Mouse (Mus musculus) stomach, embryonic 15.5 days (tissue): ENCODE data around the gene Ranbp9. TPM values are rescaled to one million over a fixed set of nuclear protein-coding genes. Genes with fewer than 3 reads are reported as not detected.

Experiments
- ATAC-seq: fragments of 200-750 bp; cut with Nextera tagmentation; 2 replicates; pipeline ENCODE4 v1.8.0; 2017; ENCODE audit warnings: low read depth, moderate number of reproducible peaks, moderate TSS enrichment; ENCODE audit not compliant: insufficient read depth, low FRiP score
- H3K27ac ChIP-seq: fragments of 300-500 bp; sonication (generic); 2 replicates; pipeline ENCODE4 v1.5.1; 2015; ENCODE audit warnings: mild to moderate bottlenecking, inconsistent platforms
- H3K27me3 ChIP-seq: fragments of 300-500 bp; sonication (generic); replicated peaks from 2 replicates; pipeline ENCODE4 v1.6.1; 2015; ENCODE audit warnings: inconsistent platforms
- H3K36me3 ChIP-seq: fragments of 300-500 bp; sonication (generic); 2 replicates; pipeline ENCODE4 v1.6.1; 2015; ENCODE audit warnings: inconsistent platforms
- H3K4me1 ChIP-seq: fragments of 300-500 bp; sonication (generic); 2 replicates; pipeline ENCODE4 v1.6.1; 2015; ENCODE audit warnings: inconsistent platforms
- H3K4me2 ChIP-seq: fragments of 300-500 bp; sonication (generic); 2 replicates; pipeline ENCODE4 v1.6.1; 2015; ENCODE audit warnings: mild to moderate bottlenecking, inconsistent platforms
- H3K4me3 ChIP-seq: fragments of 300-500 bp; sonication (generic); replicated peaks from 2 replicates; pipeline ENCODE4 v1.5.1; 2015; ENCODE audit warnings: inconsistent platforms
- H3K9ac ChIP-seq: fragments of 300-500 bp; sonication (generic); 2 replicates; pipeline ENCODE4 v1.6.1; 2015; ENCODE audit warnings: inconsistent platforms
- H3K9me3 ChIP-seq: fragments of 300-500 bp; sonication (generic); 2 replicates; pipeline ENCODE4 v1.6.1; 2016; ENCODE audit warnings: inconsistent platforms
- WGBS: fragments of 180-500 bp; shearing (Covaris S2); methylation state at CpG from one replicate; pipeline ENCODE4 v1.1.7; 2015; 5-methylcytosine and 5-hydroxymethylcytosine counted together
- polyA plus RNA-seq: library from polyadenylated mRNA; unstranded; fragments of >200 nt; fragmentation: Nextera tagmentation; extraction: Ambion mirVana; gene quantifications from 2 replicates; pipeline ENCODE4 v1.2.1, GENCODE M21; 2015

The Ranbp9 gene
- polyA plus RNA-seq, 1 experiment from 2014 or later = 9.6 TPM

DNA sequence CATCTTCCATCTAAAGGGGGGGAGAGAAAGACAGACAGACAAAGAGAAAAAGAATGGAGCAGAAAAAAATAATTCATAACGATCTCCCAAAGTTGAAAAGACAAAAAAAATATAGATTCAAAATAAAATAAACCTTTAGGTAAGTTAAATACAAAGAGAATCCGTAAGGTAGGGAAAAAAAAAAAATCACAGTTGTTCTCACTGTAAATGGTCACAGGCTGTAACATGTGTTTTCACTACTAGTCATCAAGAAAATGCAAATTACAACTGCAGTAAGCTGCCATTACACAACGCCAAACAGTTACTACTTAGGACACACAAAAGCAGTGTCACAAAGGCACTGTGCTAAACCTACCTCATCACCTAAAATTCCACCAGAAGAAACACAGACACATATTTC is 36.4 kb downstream of the Ranbp9 start:
- Histone ChIP-seq H3K9me3 (no peaks in the 10 kb centered on the region), H3K4me1 (0 out of 2 replicates have a peak, but pooled peaks cover 7% of the 10 kb centered on the region), H3K9ac (no peak overlapping the region), H3K4me2 (no peak overlapping the region), H3K27ac (no peak overlapping the region), H3K4me3 (no peak overlapping the region), H3K36me3 (no peaks in the 10 kb centered on the region), H3K27me3 (no peaks in the 10 kb centered on the region)
- 89% methylated on average over 3 of the region's 3 CpGs for WGBS
- no peak for ATAC-seq

- H3K4me2 ChIP-seq = no peak overlapping the region
- ATAC-seq = no peak
- 93% methylated on average over 4 of the region's 4 CpGs for WGBS
- no peak overlapping the region for H3K4me3 ChIP-seq
- H3K4me1 ChIP-seq = 0 out of 2 replicates have a peak, but pooled peaks cover 7% of the 10 kb centered on the region
- no peak overlapping the region for H3K27ac ChIP-seq
- H3K9ac ChIP-seq = no peak overlapping the region
- no peaks in the 10 kb centered on the region for H3K9me3 ChIP-seq
- H3K27me3 ChIP-seq = no peaks in the 10 kb centered on the region
- H3K36me3 ChIP-seq = no peaks in the 10 kb centered on the region
These were observed 37.4 kb downstream of the Ranbp9 start for GRCm38 (mm10) chr13:43443706-43444105.

DNA sequence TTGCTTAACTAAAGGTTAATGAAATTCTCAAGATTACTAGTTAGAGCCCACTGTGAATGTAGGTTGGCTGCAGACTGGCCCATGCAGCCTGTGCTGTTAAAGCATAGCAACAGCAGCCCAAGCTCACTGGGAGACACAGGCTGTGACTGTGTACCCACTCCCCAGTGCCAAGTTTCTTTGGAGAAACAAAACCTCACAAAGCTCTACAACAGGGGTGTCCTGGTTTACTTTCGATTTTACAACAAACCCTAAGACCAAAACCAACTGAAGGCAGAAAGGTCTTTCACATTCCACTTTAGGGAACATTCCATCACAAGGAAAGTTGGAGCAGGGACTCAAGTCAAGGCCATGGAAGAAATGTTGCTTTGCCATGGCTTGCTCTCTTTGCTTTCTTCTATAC is 38.5 kb downstream of the Ranbp9 start:
- no peak overlapping the region for H3K9ac ChIP-seq
- no peak overlapping the region for H3K27ac ChIP-seq
- 82% methylated on average over 1 of the region's 1 CpGs for WGBS
- no peak overlapping the region for H3K4me2 ChIP-seq
- H3K36me3 ChIP-seq = no peaks in the 10 kb centered on the region
- H3K9me3 ChIP-seq = no peaks in the 10 kb centered on the region
- H3K4me1 ChIP-seq = 0 out of 2 replicates have a peak, but pooled peaks cover 7% of the 10 kb centered on the region
- H3K27me3 ChIP-seq = no peaks in the 10 kb centered on the region
- ATAC-seq = no peak
- no peak overlapping the region for H3K4me3 ChIP-seq

DNA sequence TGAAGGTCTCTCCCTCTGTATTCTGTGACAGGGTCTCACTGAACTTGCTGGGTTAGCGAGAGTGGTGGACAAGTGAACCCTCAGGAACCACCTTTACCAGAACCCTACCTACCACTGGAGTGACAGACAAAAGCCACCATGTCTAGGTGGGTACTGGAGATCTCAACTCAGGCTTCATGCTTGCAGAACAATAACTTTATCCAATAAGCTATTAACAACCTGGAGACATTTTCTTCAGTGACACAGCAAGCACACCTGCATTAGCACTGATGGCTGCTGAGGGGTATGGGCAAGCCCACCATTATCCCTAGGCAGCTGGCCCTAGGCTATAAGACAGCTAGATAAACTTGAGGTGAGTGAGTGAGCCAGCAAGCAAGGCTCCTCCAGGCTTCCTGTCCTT is 40.7 kb downstream of the Ranbp9 start:
- Histone ChIP-seq H3K36me3 (no peaks in the 10 kb centered on the region), H3K27me3 (no peaks in the 10 kb centered on the region), H3K9me3 (no peaks in the 10 kb centered on the region), H3K4me2 (no peak overlapping the region), H3K4me3 (no peak overlapping the region), H3K9ac (no peak overlapping the region), H3K4me1 (0 out of 2 replicates have a peak, but pooled peaks cover 7% of the 10 kb centered on the region), H3K27ac (no peak overlapping the region)
- 77% methylated on average over 1 of the region's 1 CpGs for WGBS
- ATAC-seq = no peak

DNA sequence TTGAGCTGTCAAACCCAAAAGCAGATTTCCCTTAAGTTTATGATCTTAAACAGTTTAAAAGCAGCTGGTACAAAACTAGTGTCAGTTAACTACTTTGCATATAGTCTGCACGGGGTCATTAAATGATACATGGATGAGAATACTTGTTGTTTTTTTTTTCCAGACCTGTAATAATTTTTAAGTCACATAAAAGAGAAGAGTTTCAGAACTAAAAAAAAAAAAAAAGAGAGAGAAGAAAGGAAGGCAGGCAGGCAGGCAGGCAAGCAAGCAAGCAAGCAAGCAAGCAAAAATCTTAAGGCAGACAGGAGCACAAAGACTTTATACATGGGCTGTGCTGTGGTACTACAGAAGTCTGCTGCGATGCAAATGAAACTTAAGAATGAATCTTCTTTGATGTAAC is 47.7 kb downstream of the Ranbp9 start:
- H3K27me3 ChIP-seq = no peaks in the 10 kb centered on the region
- no peaks in the 10 kb centered on the region for H3K9me3 ChIP-seq
- peaks cover 7% of the 10 kb centered on the region; the same call in 1 of the 2 replicates for H3K36me3 ChIP-seq
- H3K4me3 ChIP-seq = no peak overlapping the region
- H3K4me1 ChIP-seq = no peaks in the 10 kb centered on the region
- no peak overlapping the region for H3K9ac ChIP-seq
- no peak overlapping the region for H3K27ac ChIP-seq
- ATAC-seq = no peak
- WGBS = 78% methylated on average over 2 of the region's 2 CpGs
- no peak overlapping the region for H3K4me2 ChIP-seq

DNA sequence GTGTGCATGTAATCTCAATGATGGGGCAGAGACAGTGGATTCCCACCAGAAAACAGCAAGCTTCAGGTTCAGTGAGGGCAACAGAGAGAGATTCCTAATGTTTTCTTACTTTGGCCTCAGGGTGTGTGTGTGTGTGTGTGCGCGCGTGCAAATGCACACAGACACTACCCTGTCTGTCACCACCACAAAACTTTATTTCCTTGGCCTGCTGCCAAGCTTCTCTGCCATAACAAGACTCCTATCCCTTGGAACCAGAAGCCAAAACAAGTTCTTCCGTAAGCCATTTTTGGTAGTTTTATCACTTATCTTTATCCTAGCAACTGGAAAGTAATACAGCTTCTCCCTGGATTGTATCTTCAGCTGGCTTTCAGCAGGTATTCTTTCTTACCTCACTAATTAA is 52.6 kb downstream of the Ranbp9 start:
- no peak for ATAC-seq
- WGBS = 93% methylated on average over 4 of the region's 4 CpGs
- Histone ChIP-seq H3K4me3 (no peak overlapping the region), H3K9me3 (no peaks in the 10 kb centered on the region), H3K27ac (no peak overlapping the region), H3K9ac (no peak overlapping the region), H3K27me3 (no peaks in the 10 kb centered on the region), H3K4me1 (no peaks in the 10 kb centered on the region), H3K4me2 (no peak overlapping the region), H3K36me3 (peaks cover 12% of the 10 kb centered on the region; the same call in 1 of the 2 replicates)

- Histone ChIP-seq H3K4me3 (no peak overlapping the region), H3K36me3 (peaks cover 30% of the 10 kb centered on the region), H3K9me3 (no peaks in the 10 kb centered on the region), H3K27ac (no peak overlapping the region), H3K27me3 (no peaks in the 10 kb centered on the region), H3K4me2 (no peak overlapping the region), H3K9ac (no peak overlapping the region), H3K4me1 (no peaks in the 10 kb centered on the region)
- WGBS = 92% methylated on average over 1 of the region's 1 CpGs
- no peak for ATAC-seq
These were observed 65.8 kb downstream of the Ranbp9 start for GRCm38 (mm10) chr13:43415249-43415648.

DNA sequence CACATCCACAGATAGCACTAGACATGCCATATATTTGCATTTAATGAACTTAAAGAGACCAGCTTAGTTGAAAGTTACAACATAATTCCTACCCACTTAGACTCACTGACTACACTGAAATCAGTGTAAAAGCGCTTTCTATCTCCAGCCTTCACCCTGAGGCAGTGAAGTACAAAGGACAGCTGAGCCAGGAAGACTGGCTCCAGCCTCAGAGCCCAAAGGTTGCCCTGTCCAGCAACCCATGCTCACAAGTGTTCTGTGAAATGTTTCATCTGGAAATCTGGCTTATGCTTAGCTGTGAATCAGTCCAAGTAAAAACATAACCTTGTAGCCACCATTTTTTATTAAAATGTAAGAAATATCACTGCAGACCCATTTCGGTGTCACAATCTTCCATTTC is 67.5 kb downstream of the Ranbp9 start:
- WGBS = 96% methylated on average over 2 of the region's 2 CpGs
- no peak for ATAC-seq
- H3K4me2 ChIP-seq = no peak overlapping the region
- H3K4me3 ChIP-seq = no peak overlapping the region
- H3K27ac ChIP-seq = no peak overlapping the region
- H3K9me3 ChIP-seq = no peaks in the 10 kb centered on the region
- H3K9ac ChIP-seq = no peak overlapping the region
- no peaks in the 10 kb centered on the region for H3K27me3 ChIP-seq
- H3K36me3 ChIP-seq = peaks cover 24% of the 10 kb centered on the region
- H3K4me1 ChIP-seq = no peaks in the 10 kb centered on the region

DNA sequence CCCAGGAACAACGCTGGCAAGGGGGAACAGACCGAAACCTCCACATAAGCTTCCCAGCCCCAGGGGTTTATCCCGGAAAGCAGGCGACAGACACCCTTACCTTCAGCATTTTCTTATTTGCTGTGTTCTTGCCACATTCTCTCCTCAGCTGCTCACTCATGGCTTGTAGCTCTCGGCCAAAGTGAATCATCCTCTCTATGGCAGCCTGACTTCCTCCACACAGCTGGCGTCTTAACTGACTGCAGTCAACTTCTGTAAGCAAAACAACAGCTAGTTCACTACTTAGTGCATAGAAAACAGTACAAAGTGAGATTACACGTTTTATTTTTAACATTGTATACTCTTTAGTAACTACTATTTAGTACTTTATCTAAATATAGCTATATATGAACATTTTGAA is 68.8 kb downstream of the Ranbp9 start:
- H3K4me1 ChIP-seq = no peaks in the 10 kb centered on the region

DNA sequence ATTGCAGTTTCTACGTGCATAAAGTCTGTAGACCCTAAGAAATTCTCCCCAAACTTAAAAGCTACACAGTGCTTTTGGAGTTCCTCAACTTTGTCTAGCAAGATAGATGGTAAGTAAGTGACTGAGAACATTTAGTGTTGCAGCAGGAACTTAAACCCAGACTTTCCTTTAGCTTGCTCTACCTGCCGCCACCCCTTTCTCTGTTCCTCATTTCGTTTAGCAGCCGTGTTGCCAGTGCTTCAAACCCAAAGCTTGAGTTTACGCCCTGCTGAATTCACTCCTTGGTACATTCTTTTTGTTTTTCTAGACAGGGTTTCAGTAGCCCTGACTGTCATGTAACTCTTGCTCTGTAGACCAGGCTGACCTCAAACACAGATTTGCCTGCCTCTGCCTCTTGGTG is 81.5 kb downstream of the Ranbp9 start:
- Histone ChIP-seq H3K36me3 (peaks cover 6% of the 10 kb centered on the region; the same call in 1 of the 2 replicates), H3K27me3 (no peaks in the 10 kb centered on the region), H3K4me2 (peak overlapping the region; percentile 71), H3K4me3 (peak overlapping the region; percentile 82; the same call in 1 of the 2 replicates), H3K27ac (no peak overlapping the region), H3K9ac (no peak overlapping the region), H3K9me3 (no peaks in the 10 kb centered on the region), H3K4me1 (no peaks in the 10 kb centered on the region)
- 85% methylated on average over 5 of the region's 5 CpGs for WGBS
- no peak for ATAC-seq

More for the DNA sequence above, 68.8 kb downstream of the Ranbp9 start:
- Histone ChIP-seq H3K9ac (no peak overlapping the region), H3K27ac (no peak overlapping the region), H3K4me2 (no peak overlapping the region), H3K36me3 (peaks cover 24% of the 10 kb centered on the region), H3K4me3 (no peak overlapping the region), H3K27me3 (no peaks in the 10 kb centered on the region), H3K9me3 (no peaks in the 10 kb centered on the region)
- 88% methylated on average over 7 of the region's 7 CpGs for WGBS
- no peak for ATAC-seq

DNA sequence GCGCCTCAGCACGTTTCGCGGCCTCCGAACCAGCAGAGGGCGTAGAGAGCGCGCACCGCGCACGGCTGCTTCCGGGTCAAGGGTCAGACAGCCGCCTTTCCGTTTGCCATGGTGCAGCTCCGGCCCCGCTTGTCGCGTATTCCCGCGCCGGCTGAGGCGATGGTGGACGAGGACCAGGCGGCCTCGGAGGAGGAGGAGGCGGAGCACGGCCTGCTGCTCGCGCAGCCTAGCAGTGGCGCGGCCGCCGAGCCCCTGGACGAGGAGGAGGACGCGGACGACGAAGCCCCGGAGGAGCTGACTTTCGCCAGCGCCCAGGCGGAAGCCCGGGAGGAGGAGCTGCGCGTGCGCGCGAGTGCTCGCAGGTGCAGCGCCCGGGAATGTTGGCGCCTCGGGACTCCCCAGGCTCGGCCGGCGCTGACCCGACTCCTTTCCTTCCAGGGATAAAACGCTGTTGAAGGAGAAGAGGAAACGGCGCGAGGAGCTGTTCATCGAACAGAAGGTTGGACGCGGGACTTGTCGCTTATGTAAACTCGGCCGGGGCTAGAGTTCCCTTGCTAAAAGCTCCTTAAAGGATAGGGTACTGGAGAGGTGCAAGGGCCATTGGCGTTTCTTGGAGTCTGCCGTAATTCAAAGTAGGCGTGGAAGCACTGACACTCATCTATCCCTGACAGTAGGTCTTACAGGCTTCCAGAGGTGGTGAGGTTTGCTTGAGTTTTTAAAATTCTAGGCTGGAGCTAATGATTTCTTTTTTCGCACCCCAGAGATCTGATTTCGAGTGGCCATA is 82.6 kb downstream of the Ranbp9 start, which contains the start of gene Nol7:
Gene Nol7, plus strand, starts transcription at position 94 of the 784 bp plus-strand sequence.
- under 1% methylated on average over 69 of the region's 72 CpGs for WGBS
- peak; percentile 95 for ATAC-seq

DNA sequence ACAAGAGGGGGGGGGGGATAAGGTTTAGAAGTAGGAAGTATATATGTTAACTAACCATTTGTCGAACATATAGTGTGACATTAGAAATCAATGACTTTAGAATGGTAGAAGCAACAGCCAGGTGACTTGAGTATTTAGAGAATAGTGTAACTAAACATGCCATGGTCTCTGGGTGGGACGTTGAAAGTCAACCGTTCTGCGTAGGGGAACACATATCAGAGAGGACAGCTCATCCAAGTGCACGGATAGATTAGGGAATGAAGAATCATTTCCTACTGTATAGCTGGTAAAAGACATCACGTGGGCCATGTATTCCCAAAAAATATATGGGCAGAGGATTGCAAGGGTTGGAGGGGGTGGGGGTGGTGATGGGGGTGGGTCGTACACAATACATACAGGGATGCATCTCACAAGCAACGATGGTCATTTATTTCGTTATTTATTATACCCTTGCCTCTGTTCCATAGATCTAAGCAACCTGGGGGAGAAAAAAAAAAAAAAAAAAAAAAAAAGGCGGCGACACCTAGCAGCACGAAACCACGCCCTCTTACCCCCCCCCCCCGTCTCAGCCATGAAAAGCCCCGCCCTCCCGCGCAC is 83.3 kb downstream of the Ranbp9 start:
- Histone ChIP-seq H3K9ac (no peak overlapping the region), H3K36me3 (peaks cover 9% of the 10 kb centered on the region), H3K9me3 (no peaks in the 10 kb centered on the region), H3K27me3 (no peaks in the 10 kb centered on the region), H3K4me1 (no peaks in the 10 kb centered on the region), H3K4me2 (peak overlapping the region; percentile 71), H3K27ac (no peak overlapping the region), H3K4me3 (peak overlapping the region; percentile 82)
- ATAC-seq = no peak
- 54% methylated on average over 13 of the region's 17 CpGs for WGBS

More for the DNA sequence above, 82.6 kb downstream of the Ranbp9 start, which contains the start of gene Nol7:
- Histone ChIP-seq H3K9ac (peak within 1 kb of the TSS; percentile 81), H3K27ac (peak within 1 kb of the TSS; percentile 94), H3K27me3 (no peaks in the 10 kb centered on the region), H3K36me3 (peaks cover 9% of the 10 kb centered on the region), H3K4me1 (no peaks in the 10 kb centered on the region), H3K4me3 (peak within 1 kb of the TSS; percentile 82), H3K9me3 (no peaks in the 10 kb centered on the region), H3K4me2 (peak within 1 kb of the TSS; percentile 71)
